Mouse (Mus musculus) myocyte (in vitro differentiated cells): ENCODE data around the gene Rimkla. TPM values are rescaled to one million over a fixed set of nuclear protein-coding genes. Genes with fewer than 3 reads are reported as not detected.

Experiments
- H3K27me3 ChIP-seq: one replicate; pipeline ENCODE4 v1.6.1; 2011; ENCODE audit not compliant: control insufficient read depth, insufficient read depth, insufficient read length
- H3K36me3 ChIP-seq: one replicate; pipeline ENCODE4 v1.6.1; 2011; ENCODE audit not compliant: control insufficient read depth, insufficient read depth
- H3K4me2 ChIP-seq: one replicate; pipeline ENCODE4 v1.6.1; 2011; ENCODE audit warnings: low read depth, control low read depth
- H3K4me3 ChIP-seq: one replicate; pipeline ENCODE4 v1.5.1; 2011; ENCODE audit warnings: mild to moderate bottlenecking, control low read depth, moderate library complexity
- H3K79me2 ChIP-seq: one replicate; pipeline ENCODE4 v1.6.1; 2011; ENCODE audit not compliant: control insufficient read depth, insufficient read depth
- H3ac ChIP-seq: one replicate; pipeline ENCODE4 v1.6.1; 2011; ENCODE audit not compliant: control insufficient read depth, insufficient read length
- CEBPB ChIP-seq: IDR thresholded peaks from 2 replicates; pipeline ENCODE4 v1.6.1; 2011; ENCODE audit warnings: mild to moderate bottlenecking, moderate library complexity; ENCODE audit not compliant: poor library complexity, insufficient read depth, severe bottlenecking
- E2F4 ChIP-seq: IDR thresholded peaks from one replicate; pipeline ENCODE4 v1.6.1; 2011; ENCODE audit warnings: mild to moderate bottlenecking, control low read depth, moderate library complexity; ENCODE audit not compliant: insufficient read depth
- MAX ChIP-seq: IDR thresholded peaks from one replicate; pipeline ENCODE4 v1.6.1; 2011; ENCODE audit warnings: low read depth, mild to moderate bottlenecking, control low read depth
- MYOD1 ChIP-seq, 3 experiments: IDR thresholded peaks; one replicate each; pipeline ENCODE4 v1.6.1; 2011; ENCODE audit warnings: control low read depth in 2 of 3, low read depth in 2 of 3, mild to moderate bottlenecking in 2 of 3, moderate library complexity in 1 of 3; ENCODE audit not compliant: insufficient read length in 2 of 3, control insufficient read depth in 1 of 3
- MYOG ChIP-seq, 3 experiments: IDR thresholded peaks; one replicate each; pipeline ENCODE4 v1.6.1; 2011; ENCODE audit warnings: control low read depth in 2 of 3, low read depth in 2 of 3, mild to moderate bottlenecking in 2 of 3; ENCODE audit not compliant: insufficient read length in 2 of 3, control insufficient read depth in 1 of 3, insufficient read depth in 1 of 3
- POLR2A ChIP-seq: IDR thresholded peaks from one replicate; pipeline ENCODE4 v1.6.1; 2011; ENCODE audit warnings: low read depth, mild to moderate bottlenecking, control low read depth, moderate library complexity; ENCODE audit not compliant: insufficient read length
- POLR2AphosphoS2 ChIP-seq: IDR thresholded peaks from one replicate; pipeline ENCODE4 v1.6.1; 2011; ENCODE audit warnings: low read depth, control low read depth; ENCODE audit not compliant: insufficient read length
- REST ChIP-seq: IDR thresholded peaks from one replicate; pipeline ENCODE4 v1.6.1; 2011; ENCODE audit warnings: mild to moderate bottlenecking, control low read depth, moderate library complexity; ENCODE audit not compliant: insufficient read depth, insufficient read length
- SRF ChIP-seq: IDR thresholded peaks from one replicate; pipeline ENCODE4 v1.6.1; 2011; ENCODE audit warnings: low read depth; ENCODE audit not compliant: control insufficient read depth, insufficient read length
- TCF12 ChIP-seq: IDR thresholded peaks from one replicate; pipeline ENCODE4 v1.6.1; 2011; ENCODE audit warnings: mild to moderate bottlenecking, control low read depth; ENCODE audit not compliant: poor library complexity, insufficient read depth, severe bottlenecking
- TCF3 ChIP-seq: IDR thresholded peaks from one replicate; pipeline ENCODE4 v1.6.1; 2011; ENCODE audit warnings: low read depth, control low read depth; ENCODE audit not compliant: insufficient read length
- USF1 ChIP-seq: IDR thresholded peaks from one replicate; pipeline ENCODE4 v1.6.1; 2011; ENCODE audit warnings: low read depth, mild to moderate bottlenecking, control low read depth, moderate library complexity
- polyA plus RNA-seq: library from polyadenylated mRNA; unstranded; fragments of >200 nt; fragmentation: generic; extraction: Trizol; gene quantifications from one replicate; pipeline ENCODE4 v1.2.1, GENCODE M21; 2012; ENCODE audit warnings: missing spikeins

The Rimkla gene
- polyA plus RNA-seq, 1 experiment, result not detected

- Histone ChIP-seq H3ac (no peak overlapping the region), H3K4me2 (no peak overlapping the region), H3K4me3 (no peak overlapping the region), H3K79me2 (no peaks in the 10 kb centered on the region), H3K36me3 (no peaks in the 10 kb centered on the region), H3K27me3 (peaks cover 5% of the 10 kb centered on the region)
- TF ChIP-seq MAX (no peak), MYOD1 (IDR thresholded peaks at IDR 0.05; ENCODE audit: control insufficient read depth in 1 of 3, insufficient read length in 2 of 3, low read depth in 2 of 3) (no peak), SRF (no peak), MYOG (IDR thresholded peaks at IDR 0.05; ENCODE audit: control insufficient read depth in 1 of 3, insufficient read depth in 1 of 3, insufficient read length in 2 of 3, low read depth in 2 of 3) (no peak), CEBPB (no peak), POLR2A (no peak), TCF3 (no peak), USF1 (no peak), REST (no peak), E2F4 (no peak), POLR2AphosphoS2 (no peak), TCF12 (no peak)
Observed at GRCm38 (mm10) chr4:119427680-119428079, 64.7 kb downstream of the Rimkla start.

DNA sequence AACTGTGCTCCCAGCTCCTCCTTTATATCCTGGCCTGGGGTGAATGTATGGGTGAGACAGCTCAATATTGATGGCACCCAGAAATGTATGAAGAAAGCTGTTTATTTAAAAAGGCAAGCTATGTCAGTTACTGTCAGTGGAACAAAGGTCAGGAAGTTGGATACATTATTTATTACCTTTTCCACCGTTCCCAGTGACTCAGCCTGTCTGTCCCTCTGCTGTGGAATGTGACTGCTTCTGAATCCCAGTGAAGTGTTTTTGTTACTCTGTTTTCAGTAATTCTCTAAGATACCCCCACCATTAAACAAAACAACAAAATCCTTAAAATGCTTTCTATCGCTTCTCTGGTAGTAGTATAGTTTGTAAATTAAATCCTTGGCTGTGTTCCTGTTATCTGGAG, 66.8 kb downstream of the Rimkla start:
- no peak overlapping the region for H3ac ChIP-seq
- H3K4me3 ChIP-seq, result no peak overlapping the region
- no peaks in the 10 kb centered on the region for H3K79me2 ChIP-seq
- H3K4me2 ChIP-seq, result no peak overlapping the region
- TF ChIP-seq MYOD1 (IDR thresholded peaks at IDR 0.05; ENCODE audit: control insufficient read depth in 1 of 3, insufficient read length in 2 of 3, low read depth in 2 of 3) (no peak), SRF (no peak), USF1 (no peak), CEBPB (no peak), E2F4 (no peak)
- no peaks in the 10 kb centered on the region for H3K36me3 ChIP-seq
- H3K27me3 ChIP-seq, result peaks cover 5% of the 10 kb centered on the region

DNA sequence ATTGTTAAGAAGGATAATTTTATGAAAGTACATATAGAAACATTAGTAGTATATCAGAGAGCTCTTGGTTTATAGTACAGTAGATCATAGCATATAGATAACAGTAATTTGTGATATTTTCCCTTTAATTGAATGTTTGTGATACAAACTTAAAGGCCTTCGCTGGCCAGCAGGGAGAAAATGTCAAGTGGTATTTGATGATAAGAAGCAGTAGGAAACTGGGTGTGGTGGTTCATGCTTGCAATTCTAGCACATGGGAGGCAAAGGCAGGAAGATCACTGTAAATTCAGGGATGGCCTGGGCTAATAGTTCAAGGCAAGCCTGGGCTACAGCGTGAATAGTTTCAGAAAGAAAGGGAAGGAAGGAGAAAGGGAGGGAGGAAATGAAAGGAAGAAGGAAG, 67.4 kb downstream of the Rimkla start:
- TF ChIP-seq E2F4 (no peak), POLR2A (no peak), USF1 (no peak), CEBPB (no peak), SRF (no peak), POLR2AphosphoS2 (no peak), TCF12 (no peak), TCF3 (no peak), REST (no peak), MAX (no peak), MYOD1 (IDR thresholded peaks at IDR 0.05; ENCODE audit: control insufficient read depth in 1 of 3, insufficient read length in 2 of 3, low read depth in 2 of 3) (no peak), MYOG (IDR thresholded peaks at IDR 0.05; ENCODE audit: control insufficient read depth in 1 of 3, insufficient read depth in 1 of 3, insufficient read length in 2 of 3, low read depth in 2 of 3) (no peak)
- no peak overlapping the region for H3ac ChIP-seq
- H3K4me3 ChIP-seq, result no peak overlapping the region
- no peaks in the 10 kb centered on the region for H3K79me2 ChIP-seq
- H3K36me3 ChIP-seq, result no peaks in the 10 kb centered on the region
- H3K4me2 ChIP-seq, result no peak overlapping the region
- H3K27me3 ChIP-seq, result peaks cover 5% of the 10 kb centered on the region

GRCm38 (mm10) chr4:119422294-119422964, 70.0 kb downstream of the Rimkla start, which contains the start of the genes Ppcs and Zmynd12:
TSS of gene Ppcs (minus strand) at chr4:119422420.
TSS of gene Zmynd12 (plus strand) at chr4:119422814.
- H3ac ChIP-seq, result peak within 1 kb of the TSS; percentile 31
- H3K27me3 ChIP-seq, result no peaks in the 10 kb centered on the region
- TF ChIP-seq MYOD1 (IDR thresholded peaks at IDR 0.05; ENCODE audit: control insufficient read depth in 1 of 3, insufficient read length in 2 of 3, low read depth in 2 of 3) (no peak), POLR2AphosphoS2 (peak; percentile 69), POLR2A (peak; percentile 75), USF1 (peak; percentile 83)
- peak within 1 kb of the TSS; percentile 97 for H3K4me2 ChIP-seq
- no peaks in the 10 kb centered on the region for H3K36me3 ChIP-seq
- H3K79me2 ChIP-seq, result no peaks in the 10 kb centered on the region
- peak within 1 kb of the TSS; percentile 65 for H3K4me3 ChIP-seq

- peak overlapping the region; percentile 97 for H3K4me2 ChIP-seq
- no peaks in the 10 kb centered on the region for H3K79me2 ChIP-seq
- peak overlapping the region; percentile 65 for H3K4me3 ChIP-seq
- peak overlapping the region; percentile 31 for H3ac ChIP-seq
- H3K36me3 ChIP-seq, result no peaks in the 10 kb centered on the region
- no peaks in the 10 kb centered on the region for H3K27me3 ChIP-seq
- TF ChIP-seq MYOD1 (IDR thresholded peaks at IDR 0.05; ENCODE audit: control insufficient read depth in 1 of 3, insufficient read length in 2 of 3, low read depth in 2 of 3) (peak in 1 of 3 experiments; percentile 10), POLR2AphosphoS2 (no peak)
Observed at GRCm38 (mm10) chr4:119421921-119422293, 70.5 kb downstream of the Rimkla start.
